Mouse (Mus musculus) telencephalon, adult 2 months (tissue): ENCODE results near the gene Rnf208.

Experiments used
- DNase-seq: peaks from one replicate; pipeline ENCODE4 v3.0.0-alpha.2; 2011; ENCODE audit warnings: low read depth, low spot score

The Rnf208 gene

DNA sequence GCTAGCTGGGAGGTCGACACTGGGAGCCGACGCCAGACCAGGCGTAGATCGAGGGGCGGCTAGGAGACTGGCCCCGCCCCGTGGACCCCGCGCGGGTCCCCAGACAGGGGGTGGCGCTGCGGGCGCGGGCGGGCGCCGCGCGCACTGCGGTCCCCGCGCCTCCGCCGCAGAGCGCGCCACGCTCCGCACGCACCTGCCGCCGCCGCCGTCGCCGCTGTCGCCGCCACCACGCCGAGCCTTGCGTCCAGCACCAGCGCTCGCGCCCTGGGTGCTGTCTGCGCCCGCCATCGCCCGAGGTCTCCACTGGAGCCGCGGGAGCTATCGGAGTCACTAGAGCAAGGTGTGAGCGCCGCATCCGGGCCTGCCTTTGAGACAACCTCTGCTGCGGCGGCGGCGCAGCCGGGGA is at the start of gene Rnf208, which contains the start of gene Cysrt1:
Gene Rnf208, plus strand, starts transcription at position 155 of the 406 bp plus-strand sequence.
Gene Cysrt1, minus strand, starts transcription at position 352 of the 406 bp plus-strand sequence.
- DNase-seq = no peak

DNA sequence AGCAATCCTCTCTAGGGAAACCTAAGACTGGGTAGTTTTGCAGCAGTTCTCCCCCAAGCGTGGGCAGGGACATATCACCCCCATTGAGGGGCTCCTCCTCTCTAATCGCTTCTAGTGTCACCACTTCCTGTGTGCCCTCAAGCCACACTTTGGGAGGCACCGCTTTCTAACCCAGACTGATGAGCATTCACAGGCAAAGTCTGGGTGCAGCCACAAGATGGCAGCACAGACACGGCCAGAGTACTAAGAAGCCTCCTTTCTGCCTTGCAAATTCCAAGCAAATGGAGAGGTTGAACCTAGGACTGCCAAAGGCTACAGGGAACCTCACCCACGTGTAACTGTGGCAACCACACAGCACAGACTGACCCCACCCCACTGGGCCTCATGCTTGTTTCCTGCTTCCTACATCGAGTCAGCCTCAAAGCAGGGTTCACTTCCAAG is 48.7 kb upstream of the Rnf208 start:
- DNase-seq = peak; percentile 66

GRCm38 (mm10) chr2:25194006-25194405 is 48.0 kb upstream of the Rnf208 start:
- no peak for DNase-seq

DNA sequence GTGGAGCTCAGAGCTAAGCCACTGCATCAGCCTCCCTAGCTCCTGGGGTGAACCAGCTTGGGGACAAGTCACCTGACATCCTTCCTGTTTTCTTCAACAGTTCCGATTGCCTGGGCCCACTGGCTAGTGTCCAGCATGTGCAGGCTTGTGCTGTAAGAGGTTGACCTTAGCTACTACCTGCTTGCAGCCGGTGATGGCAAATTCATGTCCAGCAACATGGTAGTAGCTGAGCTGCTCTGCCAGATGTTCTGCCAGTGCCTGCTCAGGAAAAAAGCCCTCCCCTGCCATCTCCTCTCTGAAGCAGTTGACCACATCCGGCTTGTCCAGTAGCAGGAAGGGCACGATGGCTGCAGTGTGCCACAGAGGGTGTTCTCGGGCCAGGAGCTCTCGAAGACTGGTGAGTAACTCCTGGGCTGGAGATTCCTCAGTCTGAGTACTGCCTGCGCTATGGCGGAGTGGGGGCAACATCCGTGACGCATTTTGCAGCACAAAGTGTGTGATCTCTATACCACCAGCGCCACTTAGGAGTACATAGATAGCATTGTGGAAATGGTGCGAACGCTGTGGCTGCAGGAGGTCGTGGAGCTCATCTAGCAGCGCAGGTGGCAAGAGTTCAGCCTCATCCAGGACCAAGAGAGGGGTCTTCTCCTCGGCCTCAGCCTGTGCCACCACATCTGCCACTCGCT is 47.4 kb upstream of the Rnf208 start:
- no peak for DNase-seq

GRCm38 (mm10) chr2:25195211-25196156 is 46.6 kb upstream of the Rnf208 start:
- DNase-seq = no peak

- no peak for DNase-seq
Measured at GRCm38 (mm10) chr2:25196172-25196954, 45.7 kb upstream of the Rnf208 start, which contains the start of gene Tor4a. Gene Tor4a, minus strand, starts transcription at chr2:25196886.

DNA sequence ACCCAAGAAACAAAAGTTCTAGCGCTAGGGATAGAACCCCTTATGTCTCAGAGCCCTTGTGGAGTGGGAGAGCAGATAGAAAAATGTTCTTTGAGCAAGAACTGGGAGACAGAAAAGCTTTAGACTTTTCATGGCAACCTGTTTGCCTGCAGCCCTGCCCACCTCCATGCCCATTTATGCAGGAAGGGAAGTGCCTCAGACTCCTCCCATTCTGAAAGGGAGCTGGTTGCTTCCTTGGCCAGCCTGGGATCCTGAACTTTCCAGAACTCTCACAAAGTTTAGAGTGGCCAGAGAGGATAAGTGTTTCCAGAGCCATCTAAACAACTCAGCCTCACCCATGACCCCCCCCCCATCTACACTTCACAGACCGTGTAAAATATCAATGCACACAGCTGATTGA is 44.9 kb upstream of the Rnf208 start:
- DNase-seq = no peak

DNA sequence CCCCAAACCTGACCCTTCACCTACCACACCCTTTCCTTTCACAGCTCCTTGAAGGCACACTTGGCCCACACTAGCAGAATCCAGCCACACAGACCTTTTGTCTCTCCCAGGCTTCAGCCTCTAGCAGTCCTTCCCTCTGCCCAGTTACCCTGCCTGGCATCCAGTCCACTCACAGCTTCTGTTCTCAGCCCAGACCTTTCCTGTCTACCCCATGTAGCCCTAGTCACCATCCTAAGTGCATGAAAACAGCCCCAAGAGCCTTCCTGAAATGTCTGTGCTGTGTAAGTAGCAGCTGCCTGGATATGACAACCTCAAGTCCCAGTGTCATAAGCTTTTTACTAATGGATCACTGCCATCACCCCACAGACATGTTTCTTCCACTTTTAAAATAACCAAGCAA is 44.1 kb upstream of the Rnf208 start:
- no peak for DNase-seq

- no peak for DNase-seq
Measured at GRCm38 (mm10) chr2:25200631-25201030, 41.4 kb upstream of the Rnf208 start.

- no peak for DNase-seq
Measured at GRCm38 (mm10) chr2:25203631-25204214, 38.3 kb upstream of the Rnf208 start.

DNA sequence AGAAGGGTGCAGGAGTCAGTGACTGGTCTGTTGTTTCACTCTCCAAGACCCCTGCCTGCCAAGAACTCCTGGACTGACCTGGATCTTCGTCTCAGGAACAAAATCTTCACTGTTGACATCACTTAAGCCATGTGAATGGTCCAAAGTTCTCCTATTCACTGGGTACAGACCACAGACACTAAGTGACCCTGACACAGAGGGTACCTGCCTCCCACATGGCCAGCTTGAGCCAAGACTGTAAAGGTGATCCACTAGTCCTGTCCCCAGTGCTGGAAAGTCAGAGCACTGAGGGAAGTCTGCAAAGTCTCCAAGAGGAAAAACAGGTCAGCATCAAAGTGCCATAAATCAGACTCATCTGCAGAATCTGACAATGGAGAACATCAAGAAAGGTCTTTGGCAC is 34.5 kb upstream of the Rnf208 start:
- no peak for DNase-seq

DNA sequence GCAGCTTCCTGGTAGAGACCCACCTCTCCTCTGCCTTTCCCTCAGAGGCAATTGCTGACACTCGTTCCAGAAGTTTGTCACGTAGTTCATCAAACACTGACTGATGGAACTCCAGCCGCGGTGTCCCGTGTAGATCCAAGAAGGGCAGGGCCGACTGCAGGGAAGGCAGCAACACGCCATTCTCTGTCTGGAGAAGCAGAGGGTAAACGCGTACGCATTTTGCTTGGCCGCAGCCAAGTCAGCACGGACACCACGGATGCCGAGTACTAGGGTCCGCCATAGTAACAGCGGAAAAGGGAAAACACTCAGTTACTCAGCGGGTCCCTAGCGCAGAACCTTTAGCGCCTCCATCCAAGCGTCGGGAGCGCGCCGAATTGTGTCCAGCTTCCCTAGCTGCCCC is 31.4 kb upstream of the Rnf208 start:
- no peak for DNase-seq

DNA sequence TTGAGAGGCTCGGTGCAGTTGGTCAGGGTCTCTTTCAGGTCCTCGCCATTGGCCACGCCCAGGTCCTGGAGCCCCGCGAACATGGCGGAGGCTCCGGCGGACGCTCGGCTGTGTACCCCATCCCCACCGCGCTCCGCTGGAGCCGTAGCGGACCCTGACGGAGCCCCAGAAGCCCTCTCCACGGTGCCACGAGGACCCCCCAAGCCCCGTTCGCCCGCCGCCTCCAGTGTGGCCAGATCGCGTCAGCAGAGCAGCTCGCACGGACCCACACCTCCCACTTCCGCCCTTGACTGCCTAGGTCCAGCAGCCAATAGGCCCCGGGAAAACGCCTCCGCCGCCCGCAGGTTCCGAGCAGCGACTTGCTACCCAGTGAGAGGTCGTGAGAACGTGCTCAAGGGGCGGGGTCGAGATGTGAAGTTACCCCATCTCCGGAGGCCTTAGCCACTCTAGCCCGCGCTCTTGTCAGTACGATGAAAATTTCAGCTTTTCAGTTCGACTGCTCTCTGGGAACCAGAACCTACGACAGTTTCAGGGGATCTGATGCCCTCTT is 30.9 kb upstream of the Rnf208 start, which contains the start of gene Nelfb:
Gene Nelfb, minus strand, starts transcription at position 369 of the 550 bp plus-strand sequence.
- peak; percentile 72 for DNase-seq

- DNase-seq = no peak
Measured at GRCm38 (mm10) chr2:25213266-25213865, 28.7 kb upstream of the Rnf208 start.

DNA sequence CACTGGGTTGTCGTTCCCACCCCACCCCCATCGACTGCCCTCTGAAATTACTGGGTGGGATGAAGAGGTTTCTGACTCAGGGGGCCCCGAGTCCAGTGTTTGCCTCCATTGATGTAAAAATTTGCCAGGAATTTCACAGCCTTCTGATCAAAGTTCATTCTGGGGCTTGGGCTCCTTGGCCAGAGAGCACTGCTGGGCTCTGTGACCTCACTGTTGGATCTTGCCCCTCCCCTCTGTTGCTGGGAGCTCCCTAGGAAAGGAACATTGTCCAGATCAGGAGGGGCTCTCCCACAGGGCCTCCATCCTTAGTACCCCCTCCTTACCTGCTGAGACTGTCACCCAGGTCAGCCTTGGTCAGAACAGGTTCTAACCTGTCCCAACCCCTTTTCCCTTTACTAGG is 27.6 kb upstream of the Rnf208 start, which contains the start of gene Stpg3:
Gene Stpg3, minus strand, starts transcription at position 194 of the 400 bp plus-strand sequence.
- no peak for DNase-seq

- no peak for DNase-seq
Measured at GRCm38 (mm10) chr2:25217666-25218065, 24.4 kb upstream of the Rnf208 start.

GRCm38 (mm10) chr2:25218445-25218844 is 23.6 kb upstream of the Rnf208 start, which contains the start of gene Fam166a:
Gene Fam166a, plus strand, starts transcription at chr2:25218745.
- DNase-seq = no peak

DNA sequence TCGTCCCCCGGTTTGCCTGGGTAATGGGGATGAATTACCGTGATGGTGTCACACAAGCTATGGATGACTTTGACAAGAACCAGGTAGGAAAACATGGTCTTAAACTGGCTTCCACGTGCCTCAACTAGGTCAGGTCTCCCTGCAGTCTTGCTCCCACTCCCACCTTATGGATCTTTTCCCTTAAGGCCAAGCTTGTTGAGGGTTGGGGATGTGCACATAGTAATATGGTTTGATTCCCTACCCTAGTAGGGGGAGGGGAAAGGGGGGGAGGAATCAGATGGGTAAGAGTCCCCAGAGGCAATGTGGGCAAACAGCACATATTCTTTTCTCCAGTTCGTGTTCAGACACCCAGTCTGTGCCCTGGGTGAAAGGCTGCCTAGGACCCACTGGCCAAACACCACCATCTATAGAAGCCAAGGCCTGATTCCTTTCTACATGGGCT is 20.7 kb upstream of the Rnf208 start:
- DNase-seq = no peak

- peak; percentile 40 for DNase-seq
Measured at GRCm38 (mm10) chr2:25223681-25224491, 18.2 kb upstream of the Rnf208 start.

GRCm38 (mm10) chr2:25224492-25224765 is 17.6 kb upstream of the Rnf208 start, which contains the start of gene Tubb4b:
Gene Tubb4b, minus strand, starts transcription at chr2:25224702.
- DNase-seq = no peak
